Mouse (Mus musculus) heart, embryonic 15.5 days (tissue): ENCODE measurements around the gene Yif1b. TPM values are rescaled to one million over a fixed set of nuclear protein-coding genes. Genes with fewer than 3 reads are reported as not detected.
"Not testable (repeated sequence)": the region's sequence is repeated elsewhere in the genome, so short reads cannot be mapped to it uniquely, and the experiment has no call there.

ENCODE experiments used
- ATAC-seq: fragments of 200-750 bp; cut with Nextera tagmentation; replicated peaks from 2 replicates; pipeline ENCODE4 v1.8.0; 2017; ENCODE audit warnings: low read depth, moderate TSS enrichment; ENCODE audit not compliant: insufficient number of reproducible peaks, insufficient read depth, low FRiP score
- H3K27ac ChIP-seq: fragments of 300-500 bp; sonication (generic); 2 replicates; pipeline ENCODE4 v1.5.1; 2015; ENCODE audit warnings: mild to moderate bottlenecking, inconsistent platforms
- H3K27me3 ChIP-seq: fragments of 300-500 bp; sonication (generic); 2 replicates; pipeline ENCODE4 v1.6.1; 2015; ENCODE audit warnings: inconsistent platforms
- H3K36me3 ChIP-seq: fragments of 300-500 bp; sonication (generic); 2 replicates; pipeline ENCODE4 v1.6.1; 2015; ENCODE audit warnings: mild to moderate bottlenecking, inconsistent platforms
- H3K4me1 ChIP-seq: fragments of 300-500 bp; sonication (generic); replicated peaks from 2 replicates; pipeline ENCODE4 v1.6.1; 2015; ENCODE audit warnings: inconsistent platforms
- H3K4me2 ChIP-seq: fragments of 300-500 bp; sonication (generic); 2 replicates; pipeline ENCODE4 v1.6.1; 2015; ENCODE audit warnings: inconsistent platforms, mild to moderate bottlenecking, moderate library complexity
- H3K4me3 ChIP-seq: fragments of 300-500 bp; sonication (generic); 2 replicates; pipeline ENCODE4 v1.5.1; 2015; ENCODE audit warnings: mild to moderate bottlenecking, inconsistent platforms
- H3K9ac ChIP-seq: fragments of 300-500 bp; sonication (generic); 2 replicates; pipeline ENCODE4 v1.6.1; 2015; ENCODE audit warnings: mild to moderate bottlenecking, inconsistent platforms
- H3K9me3 ChIP-seq: fragments of 300-500 bp; sonication (generic); replicated peaks from 2 replicates; pipeline ENCODE4 v1.6.1; 2016; ENCODE audit warnings: inconsistent platforms
- WGBS: fragments of 180-500 bp; shearing (Covaris S2); methylation state at CpG from one replicate; pipeline ENCODE4 v1.1.7; 2015; ENCODE audit warnings: mixed read lengths; 5-methylcytosine and 5-hydroxymethylcytosine counted together
- polyA plus RNA-seq: library from polyadenylated mRNA; unstranded; fragments of >200 nt; fragmentation: Nextera tagmentation; extraction: Ambion mirVana; gene quantifications from 2 replicates; pipeline ENCODE4 v1.2.1, GENCODE M21; 2015

The Yif1b gene
- polyA plus RNA-seq, 1 experiment from 2014 or later: 98.2 TPM

GRCm38 (mm10) chr7:29224756-29225394 is 13.3 kb upstream of the Yif1b start:
- Histone ChIP-seq H3K4me3 (no peak overlapping the region), H3K9me3 (peaks cover 4% of the 10 kb centered on the region; the same call in 1 of the 2 replicates), H3K9ac (no peak overlapping the region), H3K27me3 (no peaks in the 10 kb centered on the region), H3K27ac (no peak overlapping the region), H3K4me2 (no peak overlapping the region), H3K4me1 (peaks cover 6% of the 10 kb centered on the region; the same call in 1 of the 2 replicates), H3K36me3 (peaks cover 2% of the 10 kb centered on the region; the same call in 1 of the 2 replicates)
- 20% methylated on average over 16 of the region's 16 CpGs for WGBS
- ATAC-seq: no peak

DNA sequence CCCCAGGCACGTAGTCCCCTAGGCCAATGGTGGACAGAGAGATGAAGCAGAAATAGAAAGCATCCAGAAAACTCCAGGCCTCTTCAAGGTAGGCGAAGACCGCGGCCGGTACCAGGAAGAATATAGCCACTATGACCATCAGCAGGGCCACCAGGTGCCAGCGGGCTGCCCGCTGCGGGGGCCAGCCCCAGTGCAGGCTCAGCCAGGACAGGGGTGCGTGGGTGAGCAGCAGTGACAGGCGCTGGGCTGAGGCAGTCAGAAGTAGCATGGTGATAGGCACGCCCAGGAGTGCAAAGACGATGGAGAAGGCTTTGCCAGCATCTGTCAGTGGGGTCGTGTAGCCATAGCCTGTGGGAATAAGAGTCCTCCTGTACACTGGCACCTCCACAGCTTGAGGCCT is 12.6 kb upstream of the Yif1b start:
- Histone ChIP-seq H3K9ac (no peak overlapping the region), H3K4me2 (no peak overlapping the region), H3K27me3 (no peaks in the 10 kb centered on the region), H3K36me3 (no peaks in the 10 kb centered on the region; the same call in 1 of the 2 replicates), H3K9me3 (no peaks in the 10 kb centered on the region), H3K27ac (no peak overlapping the region), H3K4me1 (peaks cover 6% of the 10 kb centered on the region; the same call in 1 of the 2 replicates), H3K4me3 (no peak overlapping the region)
- ATAC-seq: no peak
- WGBS: 70% methylated on average over 13 of the region's 13 CpGs

DNA sequence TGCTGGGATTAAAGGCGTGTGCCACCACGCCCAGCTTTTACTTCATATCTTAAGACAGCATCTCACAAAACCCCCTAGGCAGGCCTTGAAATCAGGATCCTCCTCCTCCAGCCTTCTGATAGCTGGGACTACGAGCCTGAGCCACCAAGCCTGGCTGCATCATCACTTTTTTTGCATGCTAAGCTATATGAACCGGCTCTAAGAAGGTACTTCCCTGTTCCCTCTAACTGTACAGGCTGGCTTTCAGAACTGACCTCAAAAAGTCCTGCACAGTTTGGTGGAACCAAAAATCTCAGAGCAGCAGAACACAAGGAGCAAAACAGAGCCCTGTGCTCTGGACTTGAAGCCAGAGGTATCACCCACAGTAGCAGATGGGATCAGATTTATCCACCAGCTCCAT is 9.9 kb upstream of the Yif1b start:
- ATAC-seq: no peak

DNA sequence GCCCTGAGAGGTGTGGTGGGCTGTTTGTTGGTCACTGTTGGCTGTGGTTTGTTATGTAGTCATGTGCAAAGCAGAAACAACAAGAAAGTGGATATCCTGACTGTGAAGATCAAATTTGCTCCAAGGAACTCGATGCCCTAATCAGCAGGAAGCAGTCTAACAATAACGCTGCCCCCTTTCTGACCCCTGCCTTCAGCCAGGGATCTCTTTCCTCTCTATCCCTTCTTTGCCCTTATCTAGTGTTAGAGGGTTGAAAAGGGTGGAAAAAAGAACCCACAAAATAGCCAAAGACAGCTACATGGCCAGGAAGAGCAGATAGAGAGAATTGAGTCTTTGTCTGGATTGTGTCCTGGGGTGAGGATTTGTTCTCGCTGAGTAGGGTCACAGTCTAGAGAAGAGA is 7.6 kb upstream of the Yif1b start:
- Histone ChIP-seq H3K4me3 (no peak overlapping the region), H3K4me2 (peak overlapping the region; percentile 83; the same call in 1 of the 2 replicates), H3K27me3 (peaks cover 6% of the 10 kb centered on the region; the same call in 1 of the 2 replicates), H3K36me3 (no peaks in the 10 kb centered on the region), H3K9ac (no peak overlapping the region), H3K9me3 (no peaks in the 10 kb centered on the region), H3K27ac (0 out of 2 replicates have a peak overlapping the region, but pooled peaks have one; percentile 3), H3K4me1 (peaks cover 24% of the 10 kb centered on the region)
- WGBS: 26% methylated on average over 3 of the region's 3 CpGs
- ATAC-seq: no peak

More for the DNA sequence above, 9.9 kb upstream of the Yif1b start:
- peaks cover 16% of the 10 kb centered on the region for H3K4me1 ChIP-seq
- no peak overlapping the region for H3K27ac ChIP-seq
- WGBS: 58% methylated on average over 4 of the region's 4 CpGs
- peaks cover 6% of the 10 kb centered on the region; the same call in 1 of the 2 replicates for H3K27me3 ChIP-seq
- no peaks in the 10 kb centered on the region for H3K36me3 ChIP-seq
- no peaks in the 10 kb centered on the region for H3K9me3 ChIP-seq
- no peak overlapping the region for H3K4me2 ChIP-seq
- no peak overlapping the region for H3K4me3 ChIP-seq
- no peak overlapping the region for H3K9ac ChIP-seq

- H3K4me3 ChIP-seq: peak overlapping the region; percentile 54
- H3K9ac ChIP-seq: peak overlapping the region; percentile 59; the same call in 1 of the 2 replicates
- H3K4me1 ChIP-seq: peaks cover 24% of the 10 kb centered on the region
- H3K36me3 ChIP-seq: no peaks in the 10 kb centered on the region
- no peak for ATAC-seq
- H3K9me3 ChIP-seq: no peaks in the 10 kb centered on the region
- H3K27me3 ChIP-seq: peaks cover 6% of the 10 kb centered on the region; the same call in 1 of the 2 replicates
- 47% methylated on average over 3 of the region's 3 CpGs for WGBS
- peak overlapping the region; percentile 83 for H3K4me2 ChIP-seq
- peak overlapping the region; percentile 64 for H3K27ac ChIP-seq
These were observed 6.6 kb upstream of the Yif1b start for GRCm38 (mm10) chr7:29231517-29231916.

DNA sequence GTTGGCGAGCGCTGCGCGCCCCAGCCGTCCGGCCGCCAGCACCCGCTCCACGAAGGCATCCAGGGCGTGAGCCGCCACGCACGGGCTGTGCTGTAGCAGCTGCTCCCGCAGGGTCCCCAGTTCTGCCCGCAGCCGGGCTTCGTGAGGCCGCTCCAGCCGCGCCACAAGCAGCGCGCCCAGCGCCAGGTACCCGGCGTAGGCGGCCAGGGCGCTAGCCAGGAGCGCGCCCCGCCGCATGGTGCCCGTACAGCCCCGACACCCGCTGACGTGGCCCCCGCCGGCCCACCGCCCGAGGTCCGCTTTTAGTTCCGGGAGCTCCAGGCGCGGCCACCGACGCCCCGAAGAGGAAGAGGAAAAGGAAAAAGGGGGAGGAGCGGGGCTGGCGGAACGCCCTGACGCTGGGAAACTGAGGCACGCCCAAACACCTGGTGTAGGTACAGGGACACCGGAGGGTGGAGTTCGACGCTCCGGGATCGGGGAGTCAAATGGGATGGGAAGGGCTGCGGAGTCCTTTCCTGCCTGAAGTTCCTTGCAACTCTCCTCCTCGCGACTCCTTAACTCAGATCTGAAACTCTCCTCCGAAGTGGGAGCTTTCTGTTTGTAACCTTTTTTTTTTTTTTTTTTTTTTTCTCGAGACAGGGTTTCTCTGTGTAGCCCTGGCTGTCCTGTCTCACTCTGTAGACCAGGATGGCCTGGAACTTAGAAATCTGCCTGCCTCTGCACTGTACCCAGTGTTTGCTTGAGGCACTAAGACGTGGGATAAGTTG is 5.7 kb upstream of the Yif1b start, which contains the start of gene Kcnk6:
TSS of gene Kcnk6 (minus strand) at position 269 of the 767 bp plus-strand sequence.
- peaks cover 6% of the 10 kb centered on the region; the same call in 1 of the 2 replicates for H3K27me3 ChIP-seq
- peak within 1 kb of the TSS; percentile 54 for H3K4me3 ChIP-seq
- H3K9ac ChIP-seq: peak within 1 kb of the TSS; percentile 59
- ATAC-seq: no peak
- H3K4me1 ChIP-seq: peaks cover 24% of the 10 kb centered on the region
- WGBS: 1% methylated on average over 61 of the region's 62 CpGs
- peak within 1 kb of the TSS; percentile 76 for H3K27ac ChIP-seq
- H3K9me3 ChIP-seq: no peaks in the 10 kb centered on the region
- peak within 1 kb of the TSS; percentile 83 for H3K4me2 ChIP-seq
- no peaks in the 10 kb centered on the region for H3K36me3 ChIP-seq

DNA sequence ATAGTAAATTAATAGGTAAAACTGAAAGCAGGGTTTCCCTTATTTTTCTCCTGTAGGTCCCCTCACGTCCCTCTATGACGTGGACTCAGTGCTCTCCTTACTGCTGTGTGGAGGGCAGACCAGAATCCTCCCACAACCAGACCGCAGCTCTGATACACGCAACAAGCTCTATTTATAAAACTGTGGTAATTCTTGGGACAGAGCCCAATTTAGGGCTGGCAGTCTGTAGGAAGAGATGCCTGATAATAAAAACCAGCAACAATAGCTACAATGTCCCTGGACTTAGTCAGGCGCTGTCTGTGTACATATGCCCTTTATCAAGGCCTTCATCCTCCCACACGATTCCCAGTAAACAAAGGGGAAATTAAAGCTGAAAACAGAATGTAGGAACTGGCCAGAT is 4.4 kb upstream of the Yif1b start:
- no peaks in the 10 kb centered on the region for H3K36me3 ChIP-seq
- H3K4me1 ChIP-seq: peaks cover 25% of the 10 kb centered on the region
- peaks cover 6% of the 10 kb centered on the region; the same call in 1 of the 2 replicates for H3K27me3 ChIP-seq
- H3K9me3 ChIP-seq: no peaks in the 10 kb centered on the region
- peak; percentile 28; the same call in 1 of the 2 replicates for ATAC-seq
- 12% methylated on average over 6 of the region's 6 CpGs for WGBS
- peak overlapping the region; percentile 76 for H3K27ac ChIP-seq
- peak overlapping the region; percentile 23 for H3K4me2 ChIP-seq
- no peak overlapping the region for H3K4me3 ChIP-seq
- no peak overlapping the region; the same call in 1 of the 2 replicates for H3K9ac ChIP-seq

- peaks cover 6% of the 10 kb centered on the region; the same call in 1 of the 2 replicates for H3K27me3 ChIP-seq
- no peak overlapping the region for H3K4me3 ChIP-seq
- no peaks in the 10 kb centered on the region for H3K36me3 ChIP-seq
- no peak overlapping the region for H3K4me2 ChIP-seq
- WGBS: 79% methylated on average over 5 of the region's 5 CpGs
- H3K4me1 ChIP-seq: peaks cover 34% of the 10 kb centered on the region
- H3K27ac ChIP-seq: peak overlapping the region; percentile 76
- no peaks in the 10 kb centered on the region for H3K9me3 ChIP-seq
- H3K9ac ChIP-seq: no peak overlapping the region
- no peak for ATAC-seq
These were observed 3.5 kb upstream of the Yif1b start for GRCm38 (mm10) chr7:29234661-29235060.

GRCm38 (mm10) chr7:29236593-29236992 is 1.5 kb upstream of the Yif1b start:
- H3K36me3 ChIP-seq: no peaks in the 10 kb centered on the region
- peak overlapping the region; percentile 4; the same call in 1 of the 2 replicates for H3K27ac ChIP-seq
- H3K27me3 ChIP-seq: peaks cover 5% of the 10 kb centered on the region; the same call in 1 of the 2 replicates
- H3K4me1 ChIP-seq: peaks cover 36% of the 10 kb centered on the region
- no peaks in the 10 kb centered on the region for H3K9me3 ChIP-seq
- WGBS: 68% methylated on average over 4 of the region's 4 CpGs
- H3K4me3 ChIP-seq: no peak overlapping the region
- no peak overlapping the region for H3K4me2 ChIP-seq
- no peak overlapping the region for H3K9ac ChIP-seq
- no peak for ATAC-seq

GRCm38 (mm10) chr7:29237596-29237995 is 533 bp upstream of the Yif1b start:
- not testable (repeated sequence) for H3K36me3 ChIP-seq, H3K9me3 ChIP-seq, ATAC-seq, H3K27me3 ChIP-seq
- Histone ChIP-seq H3K4me3 (peak overlapping the region; percentile 74), H3K9ac (peak overlapping the region; percentile 51; the same call in 1 of the 2 replicates), H3K4me1 (peaks cover 28% of the 10 kb centered on the region), H3K4me2 (peak overlapping the region; percentile 65), H3K27ac (peak overlapping the region; percentile 95)
- 27% methylated on average over 6 of the region's 6 CpGs for WGBS

GRCm38 (mm10) chr7:29244732-29245416 is 6.7 kb downstream of the Yif1b start:
- Histone ChIP-seq H3K4me2 (no peak overlapping the region), H3K27ac (no peak overlapping the region), H3K36me3 (peaks cover 22% of the 10 kb centered on the region), H3K4me1 (peaks cover 22% of the 10 kb centered on the region), H3K9me3 (no peaks in the 10 kb centered on the region), H3K9ac (no peak overlapping the region), H3K4me3 (no peak overlapping the region), H3K27me3 (no peaks in the 10 kb centered on the region)
- 85% methylated on average over 7 of the region's 7 CpGs for WGBS
- no peak for ATAC-seq
